9 mouse cellular contexts compared by ENCODE assay signal in the genomic region with DNA sequence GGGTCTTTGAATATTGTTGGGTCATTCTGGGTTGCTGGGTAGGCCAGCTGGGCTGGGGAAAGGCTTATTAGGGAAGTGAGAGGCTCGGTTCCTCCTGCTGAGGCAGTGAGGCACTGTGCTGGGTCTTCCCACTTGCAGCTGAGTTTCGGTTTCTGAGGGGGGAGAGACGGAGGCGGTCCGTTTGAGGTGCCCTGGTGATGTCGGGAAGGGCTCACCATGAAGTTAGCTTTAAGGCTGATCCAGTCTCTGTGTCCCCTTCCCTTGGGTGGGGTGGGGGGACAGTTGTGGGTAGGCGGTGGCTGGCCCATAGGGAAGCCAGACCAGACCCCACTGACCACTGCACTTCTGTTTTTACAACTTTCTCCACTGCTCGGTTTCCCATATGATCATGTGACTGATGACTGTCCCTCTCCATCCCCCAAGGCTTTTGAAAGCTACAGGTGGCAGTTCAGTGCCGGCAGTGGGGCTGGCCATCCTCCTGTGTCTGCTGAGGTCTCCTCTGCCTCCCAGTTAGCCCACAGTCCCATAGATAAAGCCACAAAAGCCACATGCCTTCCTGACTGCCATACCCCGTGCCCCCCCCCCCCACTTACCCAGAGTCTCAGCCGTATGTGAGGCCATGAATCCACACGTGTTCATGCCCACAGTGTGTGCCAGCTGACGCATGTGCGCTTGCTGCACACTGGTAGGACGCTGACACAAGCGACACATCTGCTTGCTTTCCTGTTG. TPM values are rescaled to one million over a fixed set of nuclear protein-coding genes. Genes with fewer than 3 reads are reported as not detected.
DNase-seq lines count a peak whose midpoint lies in the region; ATAC-seq and TF ChIP-seq lines count a peak whose summit lies in the region.
"Had no signal": no experiment of that assay in that cellular context is flagged by ENCODE, and none has a peak within 500 bp of the region (broad histone marks: within the 10 kb centered on the region; RNA-seq: fewer than 3 reads in every experiment).

No protein-coding gene starts in this region.

- intact Hi-C loops in gastrocnemius, adult 2 months (cut with DNase I), result no loop called here
- intact Hi-C loops in left cerebral cortex, postnatal 25 days (cut with DNase I), result no loop called here

- H3K27me3 ChIP-seq in thymus, adult 2 months (ENCODE audit: control insufficient read depth, insufficient read depth, low read length), result no peaks in the 10 kb centered on the region; the same call in 1 of the 2 replicates
- H3K27me3 ChIP-seq: hindbrain, embryonic 15.5 days had no signal

- under 1% methylated on average over 16 of the region's 16 CpGs for WGBS in thymus, adult 2 months

- TF ChIP-seq CTCF in gastrocnemius, adult 2 months (IDR thresholded peaks at IDR 0.05), result no peak
- TF ChIP-seq CTCF in thymus, adult 2 months (IDR thresholded peaks at IDR 0.05; ENCODE audit: borderline replicate concordance, control insufficient read depth, extremely low read depth, insufficient read depth, low read length, poor library complexity), result 0 out of 2 replicates have a peak, but pooled peaks have one; percentile 8

- H3K36me3 ChIP-seq in thymus, adult 2 months (ENCODE audit: control insufficient read depth, insufficient read depth, low read length), result no peaks in the 10 kb centered on the region

- H3K4me1 ChIP-seq in thymus, adult 2 months (replicated peaks; ENCODE audit: control insufficient read depth, insufficient read depth, low read length), result peaks cover 19% of the 10 kb centered on the region

- peak overlapping the region; percentile 58 for H3K4me3 ChIP-seq in gastrocnemius, adult 2 months
- H3K4me3 ChIP-seq in thymus, adult 2 months (ENCODE audit: control insufficient read depth, insufficient read depth, low read length), result peak overlapping the region; percentile 26
- H3K4me3 ChIP-seq: hindbrain, embryonic 15.5 days had no signal

- no peak for TF ChIP-seq POLR2A in thymus, adult 2 months (IDR thresholded peaks at IDR 0.05; ENCODE audit: control insufficient read depth, extremely low read depth, insufficient read depth, low read length, poor library complexity)

- ATAC-seq in neutrophil, adult 5-6 weeks (ENCODE audit: extremely low read depth, insufficient number of reproducible peaks, low FRiP score, poor library complexity, severe bottlenecking), result peak; percentile 67

- peak; percentile 38 for DNase-seq in gastrocnemius, adult 2 months
- DNase-seq in gastrocnemius, adult 8-10 months (ENCODE audit: low spot score in 2 of 2), result no peak
- DNase-seq in thymus, adult 2 months, result peak; percentile 29
- DNase-seq in thymus, postnatal 10 days (ENCODE audit: low spot score in 2 of 2), result no peak
- peak; percentile 7 to 15 for DNase-seq in kidney, postnatal 4 days
- no peak for DNase-seq in retina, postnatal 1 day
- no peak for DNase-seq in left cerebral cortex, postnatal 25 days (ENCODE audit: low spot score in 2 of 2)

- peak overlapping the region; percentile 91 for H3K27ac ChIP-seq in gastrocnemius, adult 2 months
- no peak overlapping the region for H3K27ac ChIP-seq in thymus, adult 2 months (ENCODE audit: control insufficient read depth, insufficient read depth, low read length)
- H3K27ac ChIP-seq: hindbrain, embryonic 15.5 days had no signal

RNA-seq across cellular contexts. Expression of a gene that starts 2.2 kb away (rescaled TPM):
- total RNA-seq in gastrocnemius, adult 2 months (2021), result 10 to 100 TPM; 12.6 to 32.3 TPM
- 10 to 100 TPM; 12.2 to 21.8 (median 17.0) TPM for total RNA-seq in gastrocnemius, adult 8-10 months (2022)
- polyA plus RNA-seq in thymus, adult 2 months (2012; rRNA removed), result 151 and 160 TPM in 2 replicates
- total RNA-seq in neutrophil, adult 5-6 weeks (2017), result 44.9 and 45.2 TPM in 2 replicates
- 10 to 100 TPM; 58.3 to 71.3 TPM for total RNA-seq in left cerebral cortex, postnatal 25 days (2021)

RNA-seq across cellular contexts. Expression of a gene that starts 15.2 kb away (rescaled TPM):
- total RNA-seq in gastrocnemius, adult 2 months (2021), result 1 to 10 TPM in 1 of 2 experiments, under 1 TPM in 1; 0.66 to 1.1 TPM
- total RNA-seq in gastrocnemius, adult 8-10 months (2022), result 1 to 10 TPM in 3 of 4 experiments, under 1 TPM in 1; 0.97 to 1.5 (median 1.2) TPM
- 2.6 and 4.7 TPM in 2 replicates for polyA plus RNA-seq in thymus, adult 2 months (2012; rRNA removed)
- total RNA-seq in neutrophil, adult 5-6 weeks (2017), result not detected in 2 replicates
- 100 to 1,000 TPM; 108 to 120 TPM for total RNA-seq in left cerebral cortex, postnatal 25 days (2021)

RNA-seq across cellular contexts. Expression of a gene that starts 24.5 kb away (rescaled TPM):
- total RNA-seq in gastrocnemius, adult 2 months (2021), result 10 to 100 TPM; 51.4 to 76.4 TPM
- 10 to 100 TPM; 61.2 to 72.2 (median 66.7) TPM for total RNA-seq in gastrocnemius, adult 8-10 months (2022)
- polyA plus RNA-seq in thymus, adult 2 months (2012; rRNA removed), result 227 and 235 TPM in 2 replicates
- total RNA-seq in neutrophil, adult 5-6 weeks (2017), result 31.0 and 36.2 TPM in 2 replicates
- total RNA-seq in left cerebral cortex, postnatal 25 days (2021), result 10 to 100 TPM; 58.8 to 64.8 TPM

RNA-seq across cellular contexts. Expression of a gene that starts 37.6 kb away (rescaled TPM):
- 1 to 10 TPM in 1 of 2 experiments, under 1 TPM in 1; 0.51 to 2.7 TPM for total RNA-seq in gastrocnemius, adult 2 months (2021)
- total RNA-seq in gastrocnemius, adult 8-10 months (2022), result 1 to 10 TPM in 1 of 4 experiments, under 1 TPM in 2, not detected in 1; 0.63 to 2.0 (median 0.72) TPM
- polyA plus RNA-seq in thymus, adult 2 months (2012; rRNA removed), result 3.8 and 4.0 TPM in 2 replicates
- 37.8 and 42.2 TPM in 2 replicates for total RNA-seq in neutrophil, adult 5-6 weeks (2017)
- total RNA-seq in left cerebral cortex, postnatal 25 days (2021), result 1 to 10 TPM; 2.2 to 3.5 TPM

RNA-seq across cellular contexts. Expression of a gene that starts 39.1 kb away (rescaled TPM):
- not detected for total RNA-seq in gastrocnemius, adult 2 months (2021)
- under 1 TPM in 1 of 4 experiments, not detected in 3; 0.21 TPM for total RNA-seq in gastrocnemius, adult 8-10 months (2022)
- 7.9 and 8.1 TPM in 2 replicates for polyA plus RNA-seq in thymus, adult 2 months (2012; rRNA removed)
- total RNA-seq in neutrophil, adult 5-6 weeks (2017), result 0.74 and 1.0 TPM in 2 replicates
- 100 to 1,000 TPM; 441 to 469 TPM for total RNA-seq in left cerebral cortex, postnatal 25 days (2021)

Comparison
In these comparisons a context has a peak if more than half of its experiments do, and no peak if none do; other contexts are left out.
1. DNase-seq: peak in gastrocnemius, adult 2 months (single experiment), thymus, adult 2 months (single experiment) and kidney, postnatal 4 days (2 of 2); none in gastrocnemius, adult 8-10 months (0 of 2), thymus, postnatal 10 days (0 of 2), retina, postnatal 1 day (single experiment) and left cerebral cortex, postnatal 25 days (0 of 2).
2. RNA of a gene that starts 15.2 kb away (total RNA-seq): 108 to 120 TPM in left cerebral cortex, postnatal 25 days; 0.97 to 1.5 TPM in gastrocnemius, adult 8-10 months, 0.66 to 1.1 TPM in gastrocnemius, adult 2 months and not detected in neutrophil, adult 5-6 weeks; every median in the first group is over 10 times any median in the second.